Mouse (Mus musculus) liver, postnatal 0 days (tissue): Measurements from ENCODE around the gene Kctd17.

Experiments
- CTCF ChIP-seq: sonication (generic); IDR thresholded peaks from 2 replicates; pipeline ENCODE4 v1.5.1; 2016; ENCODE audit warnings: antibody characterized with exemption, low read depth
- EP300 ChIP-seq: IDR thresholded peaks from 2 replicates; pipeline ENCODE4 v1.6.1; 2016; ENCODE audit warnings: antibody characterized with exemption, low read depth, mild to moderate bottlenecking

- TF ChIP-seq CTCF (no peak), EP300 (no peak)
These were observed 48.5 kb downstream of the Kctd17 start for GRCm38 (mm10) chr15:78476878-78477277.
